Mouse (Mus musculus) forebrain, embryonic 15.5 days (tissue): ENCODE measurements around the gene Erfe. TPM values are rescaled to one million over a fixed set of nuclear protein-coding genes. Genes with fewer than 3 reads are reported as not detected.

Experiments used
- ATAC-seq: fragments of 200-750 bp; cut with Nextera tagmentation; replicated peaks from 2 replicates; pipeline ENCODE4 v1.8.0; 2017; ENCODE audit warnings: mild to moderate bottlenecking, moderate TSS enrichment, moderate library complexity
- H3K27ac ChIP-seq: fragments of 300-500 bp; sonication (generic); replicated peaks from 2 replicates; pipeline ENCODE4 v1.5.1; 2015; ENCODE audit warnings: mild to moderate bottlenecking, inconsistent platforms
- H3K27me3 ChIP-seq: fragments of 300-500 bp; sonication (generic); 2 replicates; pipeline ENCODE4 v1.6.1; 2015; ENCODE audit warnings: inconsistent platforms
- H3K36me3 ChIP-seq: fragments of 300-500 bp; sonication (generic); 2 replicates; pipeline ENCODE4 v1.6.1; 2015; ENCODE audit warnings: mild to moderate bottlenecking, inconsistent platforms
- H3K4me1 ChIP-seq: fragments of 300-500 bp; sonication (generic); 2 replicates; pipeline ENCODE4 v1.6.1; 2015; ENCODE audit warnings: inconsistent platforms
- H3K4me2 ChIP-seq: fragments of 300-500 bp; sonication (generic); replicated peaks from 2 replicates; pipeline ENCODE4 v1.6.1; 2015; ENCODE audit warnings: mild to moderate bottlenecking, inconsistent platforms
- H3K4me3 ChIP-seq: fragments of 300-500 bp; sonication (generic); 2 replicates; pipeline ENCODE4 v1.5.1; 2015; ENCODE audit warnings: mild to moderate bottlenecking, inconsistent platforms
- H3K9ac ChIP-seq: fragments of 300-500 bp; sonication (generic); replicated peaks from 2 replicates; pipeline ENCODE4 v1.6.1; 2015; ENCODE audit warnings: mild to moderate bottlenecking, inconsistent platforms
- H3K9me3 ChIP-seq: fragments of 300-500 bp; sonication (generic); 2 replicates; pipeline ENCODE4 v1.6.1; 2016; ENCODE audit warnings: inconsistent platforms
- WGBS: fragments of 180-500 bp; shearing (Covaris S2); methylation state at CpG from one replicate; pipeline ENCODE4 v1.1.7; 2015; ENCODE audit warnings: mixed read lengths; 5-methylcytosine and 5-hydroxymethylcytosine counted together
- polyA plus RNA-seq: library from polyadenylated mRNA; unstranded; fragments of >200 nt; fragmentation: Nextera tagmentation; extraction: Ambion mirVana; gene quantifications from 2 replicates; pipeline ENCODE4 v1.2.1, GENCODE M21; 2015

Gene Erfe
- polyA plus RNA-seq, 1 experiment from 2014 or later = 0.20 TPM

DNA sequence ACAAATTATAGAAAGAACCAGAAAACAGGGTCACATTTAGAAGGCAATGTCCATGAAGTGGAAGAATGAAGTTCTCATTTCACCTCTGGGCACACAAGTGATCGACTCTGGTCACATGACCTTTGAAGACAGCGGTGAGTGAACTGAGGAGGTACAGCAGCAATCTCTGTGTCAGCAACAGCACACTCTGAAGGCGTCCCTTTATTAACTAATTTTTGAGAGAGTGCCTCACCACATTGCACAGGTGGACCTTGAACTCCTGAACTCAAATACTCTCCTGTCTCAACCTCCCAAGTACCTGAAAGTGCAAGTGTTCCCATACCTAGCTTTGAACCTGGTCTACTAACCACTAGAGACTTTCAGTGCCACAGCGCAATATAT lies 14.9 kb downstream of the Erfe start:
- H3K27ac ChIP-seq = no peak overlapping the region
- H3K9ac ChIP-seq = no peak overlapping the region
- WGBS = 98% methylated on average over 4 of the region's 4 CpGs
- H3K36me3 ChIP-seq = peaks cover 85% of the 10 kb centered on the region
- no peaks in the 10 kb centered on the region for H3K27me3 ChIP-seq
- no peak for ATAC-seq
- no peaks in the 10 kb centered on the region for H3K4me1 ChIP-seq
- no peak overlapping the region for H3K4me2 ChIP-seq
- H3K4me3 ChIP-seq = no peak overlapping the region
- no peaks in the 10 kb centered on the region for H3K9me3 ChIP-seq

DNA sequence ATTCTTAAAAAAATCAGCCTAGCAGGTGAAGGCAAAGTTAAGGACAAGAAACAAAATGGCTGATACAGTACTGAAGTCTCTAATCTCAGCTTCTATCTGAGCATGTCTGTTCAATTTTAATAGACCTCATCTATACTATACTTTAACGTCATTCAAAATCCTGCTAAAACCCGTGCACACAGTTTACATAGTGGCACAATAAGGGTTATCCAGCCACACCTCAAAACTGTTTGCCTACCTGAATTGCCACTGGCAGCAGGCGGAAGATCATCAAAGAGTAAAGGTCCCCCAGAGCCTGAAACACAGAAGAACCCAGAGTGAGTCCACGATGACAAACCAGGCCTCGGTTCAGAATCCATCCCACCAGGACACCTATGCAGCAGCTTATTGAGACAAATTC lies 24.1 kb downstream of the Erfe start:
- Histone ChIP-seq H3K36me3 (peaks cover 65% of the 10 kb centered on the region), H3K9ac (no peak overlapping the region), H3K4me2 (no peak overlapping the region), H3K4me1 (peaks cover 7% of the 10 kb centered on the region; the same call in 1 of the 2 replicates), H3K27me3 (no peaks in the 10 kb centered on the region), H3K9me3 (no peaks in the 10 kb centered on the region), H3K27ac (no peak overlapping the region), H3K4me3 (no peak overlapping the region)
- no peak for ATAC-seq
- 97% methylated on average over 5 of the region's 5 CpGs for WGBS

DNA sequence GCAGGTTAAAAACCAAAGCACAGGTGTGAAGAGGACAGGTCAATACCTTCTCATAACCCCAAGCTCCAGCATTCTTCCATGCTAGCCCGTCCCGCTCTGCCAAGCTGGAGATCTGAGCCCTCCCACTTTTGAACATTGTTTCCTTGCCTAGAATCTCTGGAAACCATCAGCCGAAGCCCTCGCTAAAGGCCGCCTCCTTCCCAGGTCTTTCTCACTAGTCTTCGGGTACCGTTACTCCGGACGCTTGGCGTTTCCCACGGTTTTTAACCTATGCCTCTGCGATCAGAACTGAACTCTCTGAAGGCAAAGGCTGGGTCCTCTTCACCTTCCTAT lies 31.7 kb downstream of the Erfe start:
- Histone ChIP-seq H3K4me2 (peak overlapping the region; percentile 87), H3K27ac (peak overlapping the region; percentile 87), H3K9me3 (no peaks in the 10 kb centered on the region), H3K9ac (peak overlapping the region; percentile 88), H3K4me3 (peak overlapping the region; percentile 86), H3K36me3 (peaks cover 4% of the 10 kb centered on the region; the same call in 1 of the 2 replicates), H3K27me3 (no peaks in the 10 kb centered on the region), H3K4me1 (peaks cover 33% of the 10 kb centered on the region)
- under 1% methylated on average over 12 of the region's 12 CpGs for WGBS
- no peak for ATAC-seq

DNA sequence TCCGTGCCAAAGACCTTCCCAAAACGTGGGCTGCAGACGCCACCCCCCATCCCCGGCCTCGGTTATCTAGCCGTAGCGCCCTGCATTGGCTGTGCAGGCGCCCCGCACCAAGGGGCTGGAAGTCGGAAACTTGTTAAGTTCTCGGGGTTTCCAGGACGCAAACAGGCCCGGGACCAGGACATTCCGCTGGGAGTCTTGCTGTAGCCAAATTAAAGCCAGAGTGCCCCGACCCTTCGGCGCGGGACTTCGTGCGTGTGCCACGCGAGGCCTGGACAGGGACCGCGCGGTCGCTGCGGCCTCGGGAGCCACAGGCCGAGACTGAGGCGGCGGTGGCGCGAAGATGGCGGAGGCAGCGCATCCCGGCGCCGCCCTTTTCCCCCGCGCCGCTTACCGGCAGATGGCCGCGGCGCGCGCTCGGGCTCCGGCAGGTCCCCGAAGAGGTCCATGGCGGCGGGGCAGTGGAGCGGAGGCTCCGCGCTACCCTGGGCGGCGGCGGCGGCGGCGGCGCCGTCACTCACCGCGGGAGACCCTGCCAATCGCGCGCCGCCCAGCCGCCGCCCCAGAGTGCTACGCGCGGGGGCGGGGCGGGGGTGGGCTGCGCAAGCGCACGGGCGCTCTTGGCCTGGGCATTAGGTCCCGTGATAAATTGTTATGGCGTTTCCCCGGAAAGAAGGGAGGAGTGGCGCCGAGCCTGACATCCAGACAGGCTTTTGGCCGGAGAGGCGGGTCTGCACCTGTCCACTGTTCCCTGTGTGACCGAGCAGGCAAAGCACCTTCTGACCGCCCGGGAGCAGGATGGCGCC lies 32.2 kb downstream of the Erfe start, which contains the start of gene Ilkap:
Ilkap (minus strand) TSS at position 556 of the 803 bp plus-strand sequence.
- ATAC-seq = peak; percentile 97
- Histone ChIP-seq H3K9ac (peak within 1 kb of the TSS; percentile 88), H3K27me3 (no peaks in the 10 kb centered on the region), H3K4me3 (peak within 1 kb of the TSS; percentile 86), H3K4me1 (peaks cover 33% of the 10 kb centered on the region), H3K9me3 (no peaks in the 10 kb centered on the region), H3K27ac (peak within 1 kb of the TSS; percentile 87), H3K4me2 (peak within 1 kb of the TSS; percentile 87), H3K36me3 (0 out of 2 replicates have a peak, but pooled peaks cover under 1% of the 10 kb centered on the region)
- WGBS = under 1% methylated on average over 91 of the region's 91 CpGs

GRCm38 (mm10) chr1:91404976-91405375 lies 38.7 kb downstream of the Erfe start:
- Histone ChIP-seq H3K4me2 (no peak overlapping the region), H3K27ac (no peak overlapping the region), H3K4me1 (no peaks in the 10 kb centered on the region), H3K9me3 (no peaks in the 10 kb centered on the region), H3K27me3 (no peaks in the 10 kb centered on the region), H3K36me3 (no peaks in the 10 kb centered on the region), H3K9ac (no peak overlapping the region), H3K4me3 (no peak overlapping the region)
- WGBS = 23% methylated on average over 1 of the region's 1 CpGs
- no peak for ATAC-seq

- Histone ChIP-seq H3K27me3 (no peaks in the 10 kb centered on the region), H3K36me3 (no peaks in the 10 kb centered on the region), H3K4me3 (no peak overlapping the region), H3K9ac (no peak overlapping the region), H3K4me1 (no peaks in the 10 kb centered on the region), H3K9me3 (no peaks in the 10 kb centered on the region), H3K27ac (no peak overlapping the region), H3K4me2 (no peak overlapping the region; the same call in 1 of the 2 replicates)
- ATAC-seq = 0 out of 2 replicates have a peak, but pooled peaks have one; percentile 11
- WGBS = 49% methylated on average over 23 of the region's 23 CpGs
These were observed 39.4 kb downstream of the Erfe start for GRCm38 (mm10) chr1:91405406-91406169.

GRCm38 (mm10) chr1:91407819-91408218 lies 41.6 kb downstream of the Erfe start:
- Histone ChIP-seq H3K9me3 (no peaks in the 10 kb centered on the region), H3K4me2 (no peak overlapping the region), H3K27ac (no peak overlapping the region), H3K27me3 (no peaks in the 10 kb centered on the region), H3K9ac (no peak overlapping the region), H3K4me3 (no peak overlapping the region), H3K36me3 (no peaks in the 10 kb centered on the region), H3K4me1 (peaks cover 15% of the 10 kb centered on the region)
- 93% methylated on average over 4 of the region's 4 CpGs for WGBS
- no peak for ATAC-seq

GRCm38 (mm10) chr1:91411631-91412285 lies 45.5 kb downstream of the Erfe start:
- H3K9ac ChIP-seq = peak overlapping the region; percentile 94
- WGBS = 48% methylated on average over 8 of the region's 8 CpGs
- peak overlapping the region; percentile 91; the same call in 1 of the 2 replicates for H3K27ac ChIP-seq
- no peaks in the 10 kb centered on the region for H3K27me3 ChIP-seq
- no peaks in the 10 kb centered on the region for H3K9me3 ChIP-seq
- H3K4me3 ChIP-seq = peak overlapping the region; percentile 92
- peaks cover 38% of the 10 kb centered on the region for H3K4me1 ChIP-seq
- no peak for ATAC-seq
- no peaks in the 10 kb centered on the region; the same call in 1 of the 2 replicates for H3K36me3 ChIP-seq
- H3K4me2 ChIP-seq = peak overlapping the region; percentile 93

DNA sequence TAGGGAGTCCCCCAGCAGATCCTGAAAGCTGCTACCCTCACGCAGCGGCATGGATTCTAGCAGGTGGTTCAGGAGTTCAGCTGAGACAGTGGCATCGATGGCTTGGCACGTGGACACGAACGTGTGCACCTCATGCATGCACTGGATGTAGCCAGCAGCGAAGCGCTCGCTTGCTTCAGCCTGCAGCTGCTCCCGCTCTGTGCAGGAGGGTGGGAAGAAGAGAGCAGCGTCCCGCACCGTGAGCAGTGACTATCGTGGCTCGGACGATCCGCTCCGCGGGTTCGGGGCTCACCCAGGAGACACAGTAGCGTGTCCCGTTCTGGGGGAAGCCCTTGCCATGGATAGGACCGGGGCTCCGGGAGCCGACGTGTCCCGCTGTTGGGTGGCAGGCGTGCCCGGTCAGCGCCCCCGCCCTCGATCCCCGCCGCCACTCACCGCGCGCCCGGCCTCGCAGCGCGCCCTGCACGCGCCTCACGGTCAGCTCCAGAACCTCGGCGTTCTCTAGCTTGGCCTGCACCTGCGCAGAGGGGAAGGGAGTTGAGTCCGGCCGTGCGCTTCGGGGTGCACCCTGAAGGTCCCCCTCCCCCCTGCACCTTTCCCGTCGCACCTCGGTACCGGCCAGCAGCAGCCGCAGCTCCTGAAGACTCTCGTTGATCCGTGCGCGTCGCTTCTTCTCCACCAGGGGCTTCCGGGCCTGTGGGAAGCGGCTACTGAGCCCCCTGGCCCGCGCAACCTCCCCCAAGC lies 46.2 kb downstream of the Erfe start:
- peaks cover 38% of the 10 kb centered on the region for H3K4me1 ChIP-seq
- H3K27me3 ChIP-seq = no peaks in the 10 kb centered on the region
- H3K4me2 ChIP-seq = peak overlapping the region; percentile 93
- peak overlapping the region; percentile 92 for H3K4me3 ChIP-seq
- ATAC-seq = peak; percentile 30
- H3K9ac ChIP-seq = peak overlapping the region; percentile 94
- 1% methylated on average over 64 of the region's 65 CpGs for WGBS
- peak overlapping the region; percentile 91 for H3K27ac ChIP-seq
- H3K36me3 ChIP-seq = no peaks in the 10 kb centered on the region; the same call in 1 of the 2 replicates
- no peaks in the 10 kb centered on the region for H3K9me3 ChIP-seq

DNA sequence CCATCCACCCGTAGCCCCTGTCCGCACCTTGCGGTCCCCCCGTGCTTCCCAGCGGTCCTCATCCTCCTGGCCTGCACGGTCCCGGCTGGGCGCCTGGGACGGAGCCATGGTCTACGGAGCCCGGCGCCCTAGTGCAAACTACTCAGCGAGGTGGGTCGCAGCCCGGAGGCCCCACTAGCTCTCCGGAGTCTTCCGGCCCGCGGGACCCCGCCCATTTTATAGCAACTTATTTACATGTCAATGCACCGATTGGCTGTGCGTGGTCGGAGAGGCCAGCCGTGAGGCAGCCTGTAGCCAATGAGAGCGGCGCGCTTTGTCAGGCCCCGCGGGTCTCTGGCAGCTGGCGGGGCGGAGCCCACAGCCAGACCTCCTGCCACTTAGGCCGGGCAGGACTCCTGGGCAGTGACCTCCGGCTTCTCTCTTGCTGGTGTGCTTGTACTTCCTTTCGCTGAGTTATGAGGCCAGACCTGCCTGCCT lies 46.8 kb downstream of the Erfe start:
- under 1% methylated on average over 34 of the region's 34 CpGs for WGBS
- Histone ChIP-seq H3K27ac (peak overlapping the region; percentile 91), H3K9ac (peak overlapping the region; percentile 94), H3K4me1 (peaks cover 38% of the 10 kb centered on the region), H3K36me3 (peaks cover 3% of the 10 kb centered on the region; the same call in 1 of the 2 replicates), H3K27me3 (no peaks in the 10 kb centered on the region), H3K4me2 (peak overlapping the region; percentile 93), H3K4me3 (peak overlapping the region; percentile 92), H3K9me3 (no peaks in the 10 kb centered on the region)
- peak; percentile 92 for ATAC-seq

GRCm38 (mm10) chr1:91413536-91413897 lies 47.3 kb downstream of the Erfe start:
- H3K4me3 ChIP-seq = peak overlapping the region; percentile 92
- H3K9me3 ChIP-seq = no peaks in the 10 kb centered on the region
- H3K36me3 ChIP-seq = peaks cover 3% of the 10 kb centered on the region; the same call in 1 of the 2 replicates
- H3K4me1 ChIP-seq = peaks cover 38% of the 10 kb centered on the region
- H3K27ac ChIP-seq = peak overlapping the region; percentile 91
- H3K4me2 ChIP-seq = peak overlapping the region; percentile 93
- ATAC-seq = no peak
- no peaks in the 10 kb centered on the region for H3K27me3 ChIP-seq
- under 1% methylated on average over 14 of the region's 14 CpGs for WGBS
- peak overlapping the region; percentile 94 for H3K9ac ChIP-seq
